Mouse (Mus musculus) embryonic fibroblast, embryonic 13.5 days (primary cell): Measurements from ENCODE around the gene Prkcz. TPM values are rescaled to one million over a fixed set of nuclear protein-coding genes. Genes with fewer than 3 reads are reported as not detected.

Experiments
- H3K27ac ChIP-seq: 2 replicates; pipeline ENCODE4 v1.5.1; 2012; ENCODE audit warnings: low read length, control low read depth, inconsistent platforms; ENCODE audit not compliant: insufficient read depth
- H3K4me1 ChIP-seq: 2 replicates; pipeline ENCODE4 v1.6.1; 2011; ENCODE audit warnings: low read length; ENCODE audit not compliant: control insufficient read depth, insufficient read depth
- H3K4me3 ChIP-seq: 2 replicates; pipeline ENCODE4 v1.5.1; 2011; ENCODE audit warnings: mild to moderate bottlenecking, control low read depth, low read length; ENCODE audit not compliant: insufficient read depth
- CTCF ChIP-seq: IDR thresholded peaks from 2 replicates; pipeline ENCODE4 v1.5.1; 2011; ENCODE audit warnings: mild to moderate bottlenecking, control low read depth, low read length, moderate library complexity, borderline replicate concordance; ENCODE audit not compliant: insufficient read depth
- POLR2A ChIP-seq: IDR thresholded peaks from 2 replicates; pipeline ENCODE4 v1.6.1; 2011; ENCODE audit warnings: low read depth, mild to moderate bottlenecking, control low read depth, low read length, moderate library complexity
- polyA plus RNA-seq: library from polyadenylated mRNA; stranded (reverse); fragments of >200 nt; gene quantifications from 2 replicates; pipeline ENCODE4 v1.2.4, GENCODE M21; 2011; ENCODE audit warnings: low read depth; ENCODE audit not compliant: missing spikeins, insufficient read length

Gene Prkcz
- polyA plus RNA-seq, 1 experiment = 0.63 TPM

- H3K27ac ChIP-seq = no peak overlapping the region
- TF ChIP-seq CTCF = no peak
- TF ChIP-seq POLR2A = no peak
- H3K4me3 ChIP-seq = no peak overlapping the region
- no peaks in the 10 kb centered on the region for H3K4me1 ChIP-seq
Measured at GRCm38 (mm10) chr4:155315031-155315430, 46.1 kb downstream of the Prkcz start.

GRCm38 (mm10) chr4:155308679-155309078 is 52.5 kb downstream of the Prkcz start:
- no peak overlapping the region for H3K4me3 ChIP-seq
- no peak for TF ChIP-seq POLR2A
- TF ChIP-seq CTCF = no peak
- H3K27ac ChIP-seq = no peak overlapping the region
- H3K4me1 ChIP-seq = no peaks in the 10 kb centered on the region; the same call in 1 of the 2 replicates

- peak; percentile 73 for TF ChIP-seq CTCF
- TF ChIP-seq POLR2A = no peak
- Histone ChIP-seq H3K4me3 (no peak overlapping the region), H3K27ac (no peak overlapping the region), H3K4me1 (no peaks in the 10 kb centered on the region; the same call in 1 of the 2 replicates)
Measured at GRCm38 (mm10) chr4:155308068-155308467, 53.1 kb downstream of the Prkcz start.

- H3K27ac ChIP-seq = no peak overlapping the region
- H3K4me3 ChIP-seq = no peak overlapping the region
- TF ChIP-seq CTCF = no peak
- TF ChIP-seq POLR2A = no peak
- no peaks in the 10 kb centered on the region; the same call in 1 of the 2 replicates for H3K4me1 ChIP-seq
Measured at GRCm38 (mm10) chr4:155307591-155307990, 53.6 kb downstream of the Prkcz start.

GRCm38 (mm10) chr4:155306356-155307242 is 54.6 kb downstream of the Prkcz start:
- Histone ChIP-seq H3K27ac (no peak overlapping the region), H3K4me1 (no peaks in the 10 kb centered on the region; the same call in 1 of the 2 replicates), H3K4me3 (no peak overlapping the region)
- TF ChIP-seq CTCF (no peak), POLR2A (no peak)

GRCm38 (mm10) chr4:155305531-155306031 is 55.6 kb downstream of the Prkcz start:
- H3K4me1 ChIP-seq = no peaks in the 10 kb centered on the region; the same call in 1 of the 2 replicates
- H3K4me3 ChIP-seq = no peak overlapping the region
- no peak for TF ChIP-seq CTCF
- TF ChIP-seq POLR2A = no peak
- H3K27ac ChIP-seq = no peak overlapping the region

- no peaks in the 10 kb centered on the region; the same call in 1 of the 2 replicates for H3K4me1 ChIP-seq
- TF ChIP-seq CTCF (no peak), POLR2A (no peak)
- H3K27ac ChIP-seq = no peak overlapping the region
- no peak overlapping the region for H3K4me3 ChIP-seq
Measured at GRCm38 (mm10) chr4:155304508-155305096, 56.6 kb downstream of the Prkcz start.

GRCm38 (mm10) chr4:155301965-155302364 is 59.2 kb downstream of the Prkcz start:
- Histone ChIP-seq H3K4me1 (no peaks in the 10 kb centered on the region; the same call in 1 of the 2 replicates), H3K4me3 (no peak overlapping the region), H3K27ac (no peak overlapping the region)
- TF ChIP-seq POLR2A (no peak), CTCF (no peak)

GRCm38 (mm10) chr4:155301098-155301447 is 60.1 kb downstream of the Prkcz start:
- TF ChIP-seq POLR2A (no peak), CTCF (no peak)
- H3K4me3 ChIP-seq = no peak overlapping the region
- no peaks in the 10 kb centered on the region; the same call in 1 of the 2 replicates for H3K4me1 ChIP-seq
- H3K27ac ChIP-seq = no peak overlapping the region
